Mouse (Mus musculus) MEL (cell line): ENCODE data around the gene 4931428F04Rik. TPM values are rescaled to one million over a fixed set of nuclear protein-coding genes. Genes with fewer than 3 reads are reported as not detected.
A peak's percentile ranks its signal among the peaks of the same experiment; 100 is the strongest.

Experiments
- DNase-seq: peaks from one replicate; pipeline ENCODE4 v3.0.0; 2011; ENCODE audit warnings: low read depth, low spot score
- H3K27ac ChIP-seq: 2 replicates; pipeline ENCODE4 v1.5.1; 2012; ENCODE audit warnings: low read depth, mild to moderate bottlenecking, control low read depth, low read length, moderate library complexity; ENCODE audit not compliant: control insufficient read depth
- H3K27me3 ChIP-seq, 2 experiments: fragments of 150-350 bp in 1 of 2; sonication (generic) in 1 of 2; 2 replicates each; pipeline ENCODE4 v1.6.1; 2012; ENCODE audit warnings: low read length in 2 of 2, mild to moderate bottlenecking in 2 of 2, improper control_type of control experiment in 1 of 2, moderate library complexity in 1 of 2; ENCODE audit not compliant: insufficient read depth in 2 of 2, control insufficient read depth in 1 of 2
- H3K36me3 ChIP-seq, 2 experiments: 2 replicates each; pipeline ENCODE4 v1.6.1; 2012 to 2014; ENCODE audit warnings: low read length in 2 of 2, improper control_type of control experiment in 1 of 2, inconsistent platforms in 1 of 2, mild to moderate bottlenecking in 1 of 2; ENCODE audit not compliant: insufficient read depth in 2 of 2, control insufficient read depth in 1 of 2
- H3K4me1 ChIP-seq, 2 experiments: fragments of 150-350 bp in 1 of 2; sonication (generic) in 1 of 2; 2 replicates each; pipeline ENCODE4 v1.6.1; 2012; ENCODE audit warnings: low read length in 2 of 2, improper control_type of control experiment in 1 of 2, mild to moderate bottlenecking in 1 of 2; ENCODE audit not compliant: insufficient read depth in 2 of 2, control insufficient read depth in 1 of 2
- H3K4me3 ChIP-seq, 2 experiments: fragments of 150-350 bp in 1 of 2; sonication (generic) in 1 of 2; 2 replicates each; pipeline ENCODE4 v1.5.1; 2012; ENCODE audit warnings: low read depth in 2 of 2, low read length in 2 of 2, mild to moderate bottlenecking in 2 of 2, moderate library complexity in 2 of 2, control low read depth in 1 of 2, improper control_type of control experiment in 1 of 2; ENCODE audit not compliant: control insufficient read depth in 1 of 2, insufficient read depth in 1 of 2
- H3K79me2 ChIP-seq: 2 replicates; pipeline ENCODE4 v1.6.1; 2012; ENCODE audit warnings: mild to moderate bottlenecking, low read length, moderate library complexity; ENCODE audit not compliant: control insufficient read depth, poor library complexity, insufficient read depth
- H3K9ac ChIP-seq: 2 replicates; pipeline ENCODE4 v1.6.1; 2012; ENCODE audit warnings: low read depth, mild to moderate bottlenecking, control low read depth, low read length, moderate library complexity; ENCODE audit not compliant: control insufficient read depth, poor library complexity, severe bottlenecking
- H3K9me3 ChIP-seq: fragments of 150-350 bp; sonication (generic); replicated peaks from 2 replicates; pipeline ENCODE4 v1.6.1; 2012; ENCODE audit warnings: mild to moderate bottlenecking, low read length, improper control_type of control experiment, moderate library complexity; ENCODE audit not compliant: insufficient read depth
- BHLHE40 ChIP-seq: IDR thresholded peaks from 2 replicates; pipeline ENCODE4 v1.6.1; 2012; ENCODE audit warnings: low read depth, mild to moderate bottlenecking, inconsistent platforms, low read length, improper control_type of control experiment, borderline replicate concordance
- CHD2 ChIP-seq: IDR thresholded peaks from 2 replicates; pipeline ENCODE4 v1.6.1; 2011; ENCODE audit warnings: low read length, improper control_type of control experiment
- CTCF ChIP-seq, 3 experiments: IDR thresholded peaks in 2 of 3; conservative IDR thresholded peaks in 1 of 3; 2 replicates each; pipeline ENCODE4 v1.5.1; 2011 to 2012; ENCODE audit warnings: low read length in 3 of 3, low read depth in 2 of 3, mild to moderate bottlenecking in 2 of 3, improper control_type of control experiment in 1 of 3, inconsistent platforms in 1 of 3, mixed read lengths in 1 of 3, moderate library complexity in 1 of 3; ENCODE audit not compliant: control insufficient read depth in 1 of 3, insufficient read depth in 1 of 3, poor library complexity in 1 of 3, severe bottlenecking in 1 of 3
- E2F4 ChIP-seq: IDR thresholded peaks from 2 replicates; pipeline ENCODE4 v1.6.1; 2011; ENCODE audit warnings: low read depth, low read length, improper control_type of control experiment, borderline replicate concordance
- ETS1 ChIP-seq: IDR thresholded peaks from 2 replicates; pipeline ENCODE4 v1.6.1; 2012; ENCODE audit warnings: low read depth, mild to moderate bottlenecking, inconsistent platforms, low read length, improper control_type of control experiment, moderate library complexity
- GATA1 ChIP-seq: IDR thresholded peaks from 2 replicates; pipeline ENCODE4 v1.6.1; 2011; ENCODE audit warnings: low read depth, low read length, improper control_type of control experiment
- HCFC1 ChIP-seq: IDR thresholded peaks from 2 replicates; pipeline ENCODE4 v1.6.1; 2012; ENCODE audit warnings: low read depth, mild to moderate bottlenecking, inconsistent platforms, low read length, improper control_type of control experiment, moderate library complexity
- JUND ChIP-seq: IDR thresholded peaks from 2 replicates; pipeline ENCODE4 v1.6.1; 2011; ENCODE audit warnings: low read depth, mild to moderate bottlenecking, improper control_type of control experiment, low read length
- KAT2A ChIP-seq: conservative IDR thresholded peaks from 2 replicates; pipeline ENCODE4 v1.6.1; 2012; ENCODE audit warnings: low read depth, low read length, improper control_type of control experiment, inconsistent platforms
- MAFK ChIP-seq: IDR thresholded peaks from 2 replicates; pipeline ENCODE4 v1.6.1; 2011; ENCODE audit warnings: low read depth, mild to moderate bottlenecking, low read length, improper control_type of control experiment, borderline replicate concordance
- MAZ ChIP-seq: IDR thresholded peaks from 2 replicates; pipeline ENCODE4 v1.6.1; 2012; ENCODE audit warnings: low read depth, mild to moderate bottlenecking, inconsistent platforms, low read length, improper control_type of control experiment
- MXI1 ChIP-seq: IDR thresholded peaks from 2 replicates; pipeline ENCODE4 v1.6.1; 2011; ENCODE audit warnings: mild to moderate bottlenecking, low read depth, low read length, improper control_type of control experiment
- MYB ChIP-seq: IDR thresholded peaks from 2 replicates; pipeline ENCODE4 v1.6.1; 2011; ENCODE audit warnings: mild to moderate bottlenecking, low read depth, low read length, improper control_type of control experiment
- NELFE ChIP-seq: IDR thresholded peaks from 2 replicates; pipeline ENCODE4 v1.6.1; 2011; ENCODE audit warnings: low read depth, low read length, improper control_type of control experiment
- NRF1 ChIP-seq: IDR thresholded peaks from 2 replicates; pipeline ENCODE4 v1.6.1; 2014; ENCODE audit warnings: low read depth, mild to moderate bottlenecking, inconsistent platforms, low read length, improper control_type of control experiment, moderate library complexity; ENCODE audit not compliant: poor library complexity, insufficient read depth, severe bottlenecking
- POLR2AphosphoS2 ChIP-seq: IDR thresholded peaks from 2 replicates; pipeline ENCODE4 v1.6.1; 2011; ENCODE audit warnings: low read length, improper control_type of control experiment
- RCOR1 ChIP-seq: IDR thresholded peaks from 2 replicates; pipeline ENCODE4 v1.6.1; 2012; ENCODE audit warnings: low read depth, mild to moderate bottlenecking, inconsistent platforms, low read length, improper control_type of control experiment
- TCF12 ChIP-seq: IDR thresholded peaks from 2 replicates; pipeline ENCODE4 v1.6.1; 2014; ENCODE audit warnings: low read depth, mild to moderate bottlenecking, inconsistent platforms, low read length, improper control_type of control experiment, moderate library complexity
- USF2 ChIP-seq, 2 experiments: IDR thresholded peaks; 2 replicates each; pipeline ENCODE4 v1.6.1; 2011 to 2012; ENCODE audit warnings: improper control_type of control experiment in 2 of 2, low read length in 2 of 2, borderline replicate concordance in 1 of 2, inconsistent platforms in 1 of 2, low read depth in 1 of 2, mild to moderate bottlenecking in 1 of 2; ENCODE audit not compliant: insufficient read depth in 1 of 2
- ZC3H11A ChIP-seq: IDR thresholded peaks from 2 replicates; pipeline ENCODE4 v1.6.1; 2012; ENCODE audit warnings: low read depth, mild to moderate bottlenecking, inconsistent platforms, low read length, improper control_type of control experiment
- ZNF384 ChIP-seq: IDR thresholded peaks from 2 replicates; pipeline ENCODE4 v1.6.1; 2012; ENCODE audit warnings: low read depth, mild to moderate bottlenecking, inconsistent platforms, low read length, improper control_type of control experiment
- polyA plus RNA-seq, 2 experiments: library from polyadenylated mRNA; stranded (reverse) in 1 of 2; unstranded in 1 of 2; fragments of >175 nt in 1 of 2; fragments of >200 nt in 1 of 2; gene quantifications; 2 replicates each; pipeline versions ENCODE4 v1.2.1 to v1.2.4; 2012; ENCODE audit warnings: low replicate concordance in 2 of 2, low read depth in 1 of 2; ENCODE audit not compliant: insufficient read length in 2 of 2, insufficient read depth in 1 of 2, missing spikeins in 1 of 2
- total RNA-seq: library from RNA; depleted of rRNA; stranded (reverse); fragments of 300-350 nt; gene quantifications from 2 replicates; pipeline ENCODE4 v1.2.3, GENCODE M21; 2012

4931428F04Rik gene
- total and polyA plus RNA-seq, 3 experiments: 8.2 to 13.0 TPM; not detected in 1

- Histone ChIP-seq H3K27ac (no peak overlapping the region), H3K79me2 (peaks cover 19% of the 10 kb centered on the region), H3K4me3 (no peak overlapping the region)
- TF ChIP-seq USF2 (IDR thresholded peaks at IDR 0.05; ENCODE audit: borderline replicate concordance in 1 of 2, insufficient read depth in 1 of 2, low read depth in 1 of 2, low read length in 2 of 2) (no peak), NELFE (no peak), JUND (no peak), MAZ (no peak), GATA1 (no peak), ZC3H11A (no peak), ZNF384 (no peak), NRF1 (no peak), CHD2 (no peak), MYB (no peak), MAFK (no peak), BHLHE40 (no peak), E2F4 (no peak), POLR2AphosphoS2 (no peak)
- TF ChIP-seq, all 39 proteins: peak for 0
- Histone ChIP-seq H3K4me1 (peaks cover 4 to 6% of the 10 kb centered on the region in 2 experiments), H3K9ac (no peak overlapping the region), H3K36me3 (peaks cover 7 to 10% of the 10 kb centered on the region in 2 experiments), H3K9me3 (no peaks in the 10 kb centered on the region), H3K27me3 (no peaks in the 10 kb centered on the region)
- no peak for DNase-seq
Measured at GRCm38 (mm10) chr8:105330325-105330724, 40.7 kb upstream of the 4931428F04Rik start.

GRCm38 (mm10) chr8:105326968-105327367 is 37.3 kb upstream of the 4931428F04Rik start:
- no peak for DNase-seq
- Histone ChIP-seq H3K27ac (peak overlapping the region; percentile 90), H3K4me1 (peaks cover 18 to 29% of the 10 kb centered on the region in 2 experiments)

More at GRCm38 (mm10) chr8:105326968-105327367, 37.3 kb upstream of the 4931428F04Rik start:
- no peaks in the 10 kb centered on the region for H3K27me3 ChIP-seq
- H3K9me3 ChIP-seq: no peaks in the 10 kb centered on the region
- TF ChIP-seq MXI1 (no peak), ETS1 (no peak), MAZ (no peak), POLR2AphosphoS2 (no peak), KAT2A (0 out of 2 replicates have a peak, but pooled peaks have one; percentile 24), RCOR1 (no peak), ZNF384 (no peak), HCFC1 (no peak), NELFE (0 out of 2 replicates have a peak, but pooled peaks have one; percentile 21), TCF12 (no peak), CTCF (IDR thresholded peaks at IDR 0.05 in 2 of 3, conservative IDR thresholded peaks at IDR 0.05 in 1 of 3; ENCODE audit: control insufficient read depth in 1 of 3, insufficient read depth in 1 of 3, low read depth in 2 of 3, low read length in 3 of 3, poor library complexity in 1 of 3, severe bottlenecking in 1 of 3) (no peak)
- H3K9ac ChIP-seq: peak overlapping the region; percentile 82
- peaks cover 10 to 27% of the 10 kb centered on the region in 2 experiments for H3K36me3 ChIP-seq
- H3K4me3 ChIP-seq: peak overlapping the region; percentile 74 to 88
- peaks cover 20% of the 10 kb centered on the region for H3K79me2 ChIP-seq
